Mouse (Mus musculus) embryonic fibroblast, embryonic 13.5 days (primary cell): ENCODE measurements around the gene Wdr81.

Source experiments
- CTCF ChIP-seq: IDR thresholded peaks from 2 replicates; pipeline ENCODE4 v1.5.1; 2011; ENCODE audit warnings: mild to moderate bottlenecking, control low read depth, low read length, moderate library complexity, borderline replicate concordance; ENCODE audit not compliant: insufficient read depth
- POLR2A ChIP-seq: IDR thresholded peaks from 2 replicates; pipeline ENCODE4 v1.6.1; 2011; ENCODE audit warnings: low read depth, mild to moderate bottlenecking, control low read depth, low read length, moderate library complexity

DNA sequence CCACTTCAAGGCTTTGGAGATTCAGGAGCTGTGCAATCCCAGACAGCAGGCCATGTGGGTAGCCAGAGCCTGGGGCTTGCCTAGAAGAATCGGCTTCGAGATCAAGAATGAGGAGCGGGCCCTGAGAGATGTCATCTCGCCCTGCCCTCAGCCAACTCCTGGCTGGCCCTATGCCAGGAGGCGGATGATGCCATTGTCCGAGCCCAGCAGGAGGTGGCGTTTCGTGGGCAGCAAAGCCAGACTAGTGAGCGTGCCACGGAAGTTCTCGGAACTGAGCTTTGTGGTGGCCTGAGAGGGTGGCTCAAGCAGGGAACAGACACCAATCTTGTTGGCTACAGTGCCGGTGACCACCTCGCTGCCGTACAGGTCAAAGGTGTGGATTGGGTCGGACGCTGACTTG is 12.9 kb downstream of the Wdr81 start:
- TF ChIP-seq CTCF (no peak), POLR2A (no peak)
